Mouse (Mus musculus) ES-Bruce4 (cell line): Measurements from ENCODE around the gene Gprin1. TPM values are rescaled to one million over a fixed set of nuclear protein-coding genes. Genes with fewer than 3 reads are reported as not detected.
A peak's percentile ranks its signal among the peaks of the same experiment; 100 is the strongest.

Experiments
- H3K27ac ChIP-seq: 2 replicates; pipeline ENCODE4 v1.5.1; 2012; ENCODE audit warnings: low read length, inconsistent platforms; ENCODE audit not compliant: insufficient read depth
- H3K27me3 ChIP-seq: 2 replicates; pipeline ENCODE4 v1.6.1; 2012; ENCODE audit warnings: mild to moderate bottlenecking, low read length, inconsistent platforms; ENCODE audit not compliant: control insufficient read depth, poor library complexity, insufficient read depth, severe bottlenecking
- H3K36me3 ChIP-seq: 2 replicates; pipeline ENCODE4 v1.6.1; 2012; ENCODE audit warnings: inconsistent platforms, mild to moderate bottlenecking, low read length, moderate library complexity; ENCODE audit not compliant: control insufficient read depth, poor library complexity, insufficient read depth, severe bottlenecking
- H3K4me1 ChIP-seq: one replicate; pipeline ENCODE4 v1.8.1; 2011; ENCODE audit warnings: low read length; ENCODE audit not compliant: control insufficient read depth, insufficient read depth
- H3K4me3 ChIP-seq: 2 replicates; pipeline ENCODE4 v1.5.1; 2011; ENCODE audit warnings: low read depth, mild to moderate bottlenecking, low read length
- H3K9ac ChIP-seq: 2 replicates; pipeline ENCODE4 v1.6.1; 2012; ENCODE audit warnings: low read depth, mild to moderate bottlenecking, inconsistent platforms; ENCODE audit not compliant: poor library complexity, severe bottlenecking
- H3K9me3 ChIP-seq: replicated peaks from 2 replicates; pipeline ENCODE4 v1.6.1; 2012; ENCODE audit warnings: mild to moderate bottlenecking, low read length, inconsistent platforms; ENCODE audit not compliant: control insufficient read depth, poor library complexity, insufficient read depth, severe bottlenecking
- CTCF ChIP-seq: IDR thresholded peaks from one replicate; pipeline ENCODE4 v1.8.1; 2011; ENCODE audit warnings: low read depth, low read length
- EP300 ChIP-seq: IDR thresholded peaks from 2 replicates; pipeline ENCODE4 v1.6.1; 2011; ENCODE audit warnings: low read depth, low read length; ENCODE audit not compliant: insufficient read depth
- POLR2A ChIP-seq: IDR thresholded peaks from one replicate; pipeline ENCODE4 v1.8.1; 2011; ENCODE audit warnings: low read length; ENCODE audit not compliant: insufficient read depth
- polyA plus RNA-seq: library from polyadenylated mRNA; stranded (reverse); fragments of >200 nt; gene quantifications from 2 replicates; pipeline ENCODE4 v1.2.4, GENCODE M21; 2011; ENCODE audit warnings: low read depth; ENCODE audit not compliant: missing spikeins, insufficient read depth, insufficient read length

The Gprin1 gene
- polyA plus RNA-seq, 1 experiment = not detected

- Histone ChIP-seq H3K27ac (no peak overlapping the region), H3K4me3 (no peak overlapping the region), H3K9me3 (no peaks in the 10 kb centered on the region), H3K36me3 (no peaks in the 10 kb centered on the region), H3K4me1 (peaks cover 4% of the 10 kb centered on the region), H3K9ac (no peak overlapping the region; the same call in 1 of the 2 replicates), H3K27me3 (no peaks in the 10 kb centered on the region)
- TF ChIP-seq EP300 (no peak), POLR2A (no peak), CTCF (no peak)
These were observed 57.9 kb downstream of the Gprin1 start for GRCm38 (mm10) chr13:54691737-54692136.

- Histone ChIP-seq H3K4me3 (no peak overlapping the region), H3K36me3 (no peaks in the 10 kb centered on the region), H3K27ac (no peak overlapping the region), H3K9me3 (no peaks in the 10 kb centered on the region), H3K4me1 (peaks cover 6% of the 10 kb centered on the region), H3K9ac (no peak overlapping the region), H3K27me3 (no peaks in the 10 kb centered on the region)
- TF ChIP-seq POLR2A (no peak), EP300 (no peak), CTCF (no peak)
These were observed 59.4 kb downstream of the Gprin1 start for GRCm38 (mm10) chr13:54690151-54690740.

- peaks cover 14% of the 10 kb centered on the region for H3K36me3 ChIP-seq
- TF ChIP-seq EP300 (no peak), CTCF (no peak), POLR2A (peak; percentile 17)
- peaks cover 6% of the 10 kb centered on the region for H3K4me1 ChIP-seq
- H3K27ac ChIP-seq = peak overlapping the region; percentile 83
- no peaks in the 10 kb centered on the region for H3K27me3 ChIP-seq
- no peaks in the 10 kb centered on the region for H3K9me3 ChIP-seq
- peak overlapping the region; percentile 97 for H3K4me3 ChIP-seq
- peak overlapping the region; percentile 93 for H3K9ac ChIP-seq
These were observed 61.9 kb downstream of the Gprin1 start for GRCm38 (mm10) chr13:54687575-54688424.

- Histone ChIP-seq H3K4me1 (peaks cover 3% of the 10 kb centered on the region), H3K9me3 (no peaks in the 10 kb centered on the region), H3K36me3 (peaks cover 21% of the 10 kb centered on the region), H3K27me3 (no peaks in the 10 kb centered on the region), H3K4me3 (peak overlapping the region; percentile 97), H3K9ac (peak overlapping the region; percentile 93), H3K27ac (peak overlapping the region; percentile 83)
- TF ChIP-seq POLR2A (no peak), CTCF (no peak), EP300 (0 out of 2 replicates have a peak, but pooled peaks have one; percentile 7)
These were observed 62.6 kb downstream of the Gprin1 start for GRCm38 (mm10) chr13:54687096-54687495.

Other genes with a start within 250 kb of the Gprin1 start
- 19.1 and 22.8 TPM in 2 replicates for gene Simc1, start 246.1 kb downstream of the Gprin1 start, polyA plus RNA-seq
- 110 and 111 TPM in 2 replicates for gene 4833439L19Rik, start 184.4 kb downstream of the Gprin1 start, polyA plus RNA-seq
- 10.3 and 11.1 TPM in 2 replicates for gene Arl10, start 174.9 kb downstream of the Gprin1 start, polyA plus RNA-seq
- gene Nop16, start 159.8 kb downstream of the Gprin1 start, polyA plus RNA-seq = 61.8 and 65.5 TPM in 2 replicates
- gene Higd2a, start 159.7 kb downstream of the Gprin1 start, polyA plus RNA-seq = 104 and 116 TPM in 2 replicates
- gene Cltb, start 138.5 kb downstream of the Gprin1 start, polyA plus RNA-seq = 27.5 and 30.2 TPM in 2 replicates
- 69.3 and 70.5 TPM in 2 replicates for gene Faf2, start 128.1 kb downstream of the Gprin1 start, polyA plus RNA-seq
- 153 and 171 TPM in 2 replicates for gene Rnf44, start 56.0 kb downstream of the Gprin1 start, polyA plus RNA-seq
- gene Cdhr2, start 48.4 kb downstream of the Gprin1 start, polyA plus RNA-seq = not detected in 2 replicates
- 2.7 and 2.8 TPM in 2 replicates for gene Sncb, start 16.7 kb upstream of the Gprin1 start, polyA plus RNA-seq
- gene Eif4e1b, start 34.1 kb upstream of the Gprin1 start, polyA plus RNA-seq = not detected in 2 replicates
- gene Tspan17, start 39.5 kb upstream of the Gprin1 start, polyA plus RNA-seq = 7.0 and 12.3 TPM in 2 replicates
- gene Unc5a, start 199.5 kb upstream of the Gprin1 start, polyA plus RNA-seq = 0.66 and 2.8 TPM in 2 replicates